Mouse (Mus musculus): ENCODE data around the gene Egfl8. TPM values are rescaled to one million over a fixed set of nuclear protein-coding genes. Genes with fewer than 3 reads are reported as not detected.

Gene Egfl8
- polyA plus RNA-seq, 1 experiment, result 1.1 TPM

DNA sequence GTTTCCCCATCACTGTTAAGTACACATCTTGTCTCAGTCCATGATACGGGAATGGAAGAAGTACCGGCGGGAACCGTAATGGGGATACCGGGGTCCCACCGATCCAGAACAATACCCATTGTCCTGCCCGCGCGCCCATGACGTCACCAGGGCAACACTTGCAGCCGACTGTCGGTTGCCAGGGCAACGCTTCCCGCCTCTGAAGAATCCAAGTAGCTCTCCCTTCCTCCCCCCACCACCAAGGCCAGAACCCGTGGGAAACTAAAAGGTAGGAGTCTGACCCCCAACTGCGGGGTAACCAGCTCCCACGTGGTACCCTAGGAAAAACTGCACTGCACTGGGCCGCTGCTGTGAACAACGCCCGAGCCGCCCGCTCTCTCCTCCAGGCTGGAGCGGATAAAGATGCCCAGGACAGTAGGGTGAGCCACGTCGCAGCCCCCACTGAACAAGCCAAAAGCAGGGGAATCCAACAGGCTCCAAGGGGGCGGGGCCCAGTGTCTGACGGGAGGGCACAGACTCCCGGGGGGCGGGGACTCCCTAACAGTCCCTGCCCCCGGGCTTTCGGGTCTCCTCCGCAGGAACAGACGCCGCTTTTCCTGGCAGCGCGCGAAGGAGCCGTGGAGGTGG lies 28.9 kb downstream of the Egfl8 start:
- Histone ChIP-seq H3K4me1 (ENCODE audit: control insufficient read depth, insufficient read depth, low read length) (peaks cover 11% of the 10 kb centered on the region), H3K4me3 (ENCODE audit: low read depth, low read length) (peak overlapping the region; percentile 71), H3K27me3 (ENCODE audit: control insufficient read depth, insufficient read depth, low read length, poor library complexity, severe bottlenecking) (no peaks in the 10 kb centered on the region), H3K9me3 (replicated peaks; ENCODE audit: control insufficient read depth, insufficient read depth, low read length, poor library complexity, severe bottlenecking) (no peaks in the 10 kb centered on the region), H3K27ac (ENCODE audit: insufficient read depth, low read length) (peak overlapping the region; percentile 68), H3K36me3 (ENCODE audit: control insufficient read depth, insufficient read depth, low read length, poor library complexity, severe bottlenecking) (no peaks in the 10 kb centered on the region), H3K9ac (ENCODE audit: low read depth, poor library complexity, severe bottlenecking) (peak overlapping the region; percentile 80)
- TF ChIP-seq CTCF (IDR thresholded peaks at IDR 0.05; ENCODE audit: low read depth, low read length) (no peak), EP300 (IDR thresholded peaks at IDR 0.05; ENCODE audit: insufficient read depth, low read depth, low read length) (no peak), POLR2A (IDR thresholded peaks at IDR 0.05; ENCODE audit: insufficient read depth, low read length) (peak; percentile 33)

DNA sequence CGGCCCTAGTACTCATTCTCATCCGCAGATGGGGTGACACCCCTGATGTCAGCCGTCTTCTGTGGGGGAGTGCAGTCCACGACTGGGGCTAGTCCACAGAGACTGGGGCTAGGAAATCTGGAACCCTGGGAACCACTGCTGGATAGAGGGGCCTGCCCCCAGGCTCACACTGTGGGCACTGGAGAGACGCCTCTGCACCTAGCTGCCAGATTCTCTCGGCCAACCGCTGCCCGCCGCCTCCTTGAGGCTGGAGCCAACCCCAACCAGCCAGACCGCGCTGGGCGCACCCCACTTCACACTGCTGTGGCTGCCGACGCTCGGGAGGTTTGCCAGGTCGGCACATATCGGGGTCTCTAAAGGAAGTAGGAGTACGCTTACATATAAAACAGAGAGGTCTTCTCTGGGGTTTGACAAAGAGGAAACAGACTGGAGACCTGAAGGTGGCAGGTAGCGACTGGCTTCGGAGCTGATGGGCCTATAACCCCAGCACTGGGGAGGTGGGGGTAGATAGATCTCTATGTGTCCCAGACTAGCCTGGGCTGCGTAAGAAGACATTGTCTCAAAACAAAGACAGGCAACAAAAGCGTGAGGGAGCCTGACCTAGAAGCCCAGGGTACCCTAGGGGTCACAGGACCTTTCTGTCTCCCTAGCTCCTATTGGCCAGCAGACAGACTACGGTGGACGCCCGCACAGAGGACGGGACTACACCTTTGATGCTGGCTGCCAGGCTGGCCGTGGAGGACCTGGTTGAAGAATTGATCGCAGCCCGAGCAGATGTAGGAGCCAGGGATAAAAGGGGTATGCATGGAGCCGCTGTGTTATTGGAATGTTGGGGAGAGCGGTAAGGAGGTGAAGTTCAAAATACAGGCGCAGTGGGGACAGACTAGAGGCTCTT lies 29.6 kb downstream of the Egfl8 start:
- H3K9ac ChIP-seq (ENCODE audit: low read depth, poor library complexity, severe bottlenecking), result peak overlapping the region; percentile 80
- H3K27me3 ChIP-seq (ENCODE audit: control insufficient read depth, insufficient read depth, low read length, poor library complexity, severe bottlenecking), result no peaks in the 10 kb centered on the region
- peaks cover 11% of the 10 kb centered on the region for H3K4me1 ChIP-seq (ENCODE audit: control insufficient read depth, insufficient read depth, low read length)
- TF ChIP-seq POLR2A (IDR thresholded peaks at IDR 0.05; ENCODE audit: insufficient read depth, low read length), result no peak
- no peak for TF ChIP-seq CTCF (IDR thresholded peaks at IDR 0.05; ENCODE audit: low read depth, low read length)
- TF ChIP-seq EP300 (IDR thresholded peaks at IDR 0.05; ENCODE audit: insufficient read depth, low read depth, low read length), result no peak
- H3K4me3 ChIP-seq (ENCODE audit: low read depth, low read length), result peak overlapping the region; percentile 71
- H3K9me3 ChIP-seq (replicated peaks; ENCODE audit: control insufficient read depth, insufficient read depth, low read length, poor library complexity, severe bottlenecking), result no peaks in the 10 kb centered on the region
- peak overlapping the region; percentile 68 for H3K27ac ChIP-seq (ENCODE audit: insufficient read depth, low read length)
- H3K36me3 ChIP-seq (ENCODE audit: control insufficient read depth, insufficient read depth, low read length, poor library complexity, severe bottlenecking), result no peaks in the 10 kb centered on the region

DNA sequence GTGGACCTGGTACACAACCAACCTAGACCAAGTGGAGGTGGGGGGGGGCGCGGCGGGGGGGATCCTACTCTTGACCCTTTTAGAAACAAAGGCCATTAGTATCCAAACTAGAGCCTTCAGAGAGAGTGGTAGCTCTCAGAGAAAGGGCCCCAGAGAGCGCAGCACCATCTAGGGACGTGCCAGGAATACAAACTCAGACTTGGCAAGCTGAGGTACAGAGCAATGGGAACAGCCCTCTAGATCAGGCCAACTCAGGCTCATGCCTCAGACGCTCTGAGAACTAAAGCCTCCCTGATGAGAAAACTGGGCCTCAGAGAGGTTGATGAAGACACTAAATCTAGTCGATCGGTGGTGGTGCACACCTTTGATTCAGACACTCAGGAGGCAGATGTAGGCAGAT lies 30.6 kb downstream of the Egfl8 start:
- Histone ChIP-seq H3K9ac (ENCODE audit: low read depth, poor library complexity, severe bottlenecking) (no peak overlapping the region), H3K27me3 (ENCODE audit: control insufficient read depth, insufficient read depth, low read length, poor library complexity, severe bottlenecking) (no peaks in the 10 kb centered on the region), H3K27ac (ENCODE audit: insufficient read depth, low read length) (no peak overlapping the region), H3K4me1 (ENCODE audit: control insufficient read depth, insufficient read depth, low read length) (peaks cover 6% of the 10 kb centered on the region), H3K9me3 (replicated peaks; ENCODE audit: control insufficient read depth, insufficient read depth, low read length, poor library complexity, severe bottlenecking) (no peaks in the 10 kb centered on the region), H3K36me3 (ENCODE audit: control insufficient read depth, insufficient read depth, low read length, poor library complexity, severe bottlenecking) (no peaks in the 10 kb centered on the region), H3K4me3 (ENCODE audit: low read depth, low read length) (no peak overlapping the region)
- TF ChIP-seq POLR2A (IDR thresholded peaks at IDR 0.05; ENCODE audit: insufficient read depth, low read length) (no peak), EP300 (IDR thresholded peaks at IDR 0.05; ENCODE audit: insufficient read depth, low read depth, low read length) (no peak), CTCF (IDR thresholded peaks at IDR 0.05; ENCODE audit: low read depth, low read length) (no peak)

DNA sequence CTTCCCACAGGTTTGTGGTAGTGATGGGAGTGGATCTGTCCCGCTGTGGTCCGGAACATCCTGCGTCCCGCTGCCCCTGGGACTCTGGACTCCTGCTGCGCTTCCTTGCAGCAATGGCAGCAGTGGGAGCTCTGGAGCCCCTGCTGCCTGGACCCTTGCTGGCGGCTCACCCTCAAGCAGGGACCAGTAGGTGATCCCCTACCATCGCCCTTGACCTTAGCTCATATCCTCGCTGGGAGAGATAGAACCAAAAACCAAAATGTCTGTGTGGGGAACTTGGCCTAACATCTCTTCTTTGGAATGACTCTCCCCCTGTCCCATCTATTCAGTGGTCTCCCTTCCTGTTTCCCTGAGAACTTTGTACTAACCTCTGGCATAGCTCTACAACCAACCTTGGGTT lies 32.0 kb downstream of the Egfl8 start:
- Histone ChIP-seq H3K27ac (ENCODE audit: insufficient read depth, low read length) (no peak overlapping the region), H3K9me3 (replicated peaks; ENCODE audit: control insufficient read depth, insufficient read depth, low read length, poor library complexity, severe bottlenecking) (no peaks in the 10 kb centered on the region), H3K4me1 (ENCODE audit: control insufficient read depth, insufficient read depth, low read length) (peaks cover 4% of the 10 kb centered on the region), H3K36me3 (ENCODE audit: control insufficient read depth, insufficient read depth, low read length, poor library complexity, severe bottlenecking) (no peaks in the 10 kb centered on the region), H3K27me3 (ENCODE audit: control insufficient read depth, insufficient read depth, low read length, poor library complexity, severe bottlenecking) (no peaks in the 10 kb centered on the region), H3K9ac (ENCODE audit: low read depth, poor library complexity, severe bottlenecking) (no peak overlapping the region), H3K4me3 (ENCODE audit: low read depth, low read length) (no peak overlapping the region)
- TF ChIP-seq CTCF (IDR thresholded peaks at IDR 0.05; ENCODE audit: low read depth, low read length), result no peak
- no peak for TF ChIP-seq EP300 (IDR thresholded peaks at IDR 0.05; ENCODE audit: insufficient read depth, low read depth, low read length)
- TF ChIP-seq POLR2A (IDR thresholded peaks at IDR 0.05; ENCODE audit: insufficient read depth, low read length), result no peak

DNA sequence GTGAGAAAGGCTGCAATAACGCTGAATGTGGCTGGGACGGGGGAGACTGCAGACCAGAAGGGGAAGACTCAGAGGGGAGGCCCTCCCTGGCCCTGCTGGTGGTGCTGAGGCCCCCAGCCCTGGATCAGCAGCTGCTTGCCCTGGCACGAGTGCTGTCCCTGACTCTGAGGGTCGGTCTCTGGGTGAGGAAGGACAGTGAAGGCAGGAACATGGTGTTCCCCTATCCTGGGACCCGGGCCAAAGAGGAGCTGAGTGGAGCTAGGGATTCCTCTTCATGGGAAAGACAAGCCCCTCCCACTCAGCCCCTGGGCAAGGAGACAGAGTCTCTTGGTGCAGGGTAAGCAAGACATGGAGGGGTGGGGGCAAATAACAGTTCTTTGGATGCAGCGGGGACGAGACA lies 32.4 kb downstream of the Egfl8 start:
- H3K9ac ChIP-seq (ENCODE audit: low read depth, poor library complexity, severe bottlenecking), result no peak overlapping the region
- H3K36me3 ChIP-seq (ENCODE audit: control insufficient read depth, insufficient read depth, low read length, poor library complexity, severe bottlenecking), result no peaks in the 10 kb centered on the region
- H3K9me3 ChIP-seq (replicated peaks; ENCODE audit: control insufficient read depth, insufficient read depth, low read length, poor library complexity, severe bottlenecking), result no peaks in the 10 kb centered on the region
- H3K4me3 ChIP-seq (ENCODE audit: low read depth, low read length), result no peak overlapping the region
- TF ChIP-seq CTCF (IDR thresholded peaks at IDR 0.05; ENCODE audit: low read depth, low read length) (no peak), EP300 (IDR thresholded peaks at IDR 0.05; ENCODE audit: insufficient read depth, low read depth, low read length) (no peak), POLR2A (IDR thresholded peaks at IDR 0.05; ENCODE audit: insufficient read depth, low read length) (no peak)
- no peak overlapping the region for H3K27ac ChIP-seq (ENCODE audit: insufficient read depth, low read length)
- H3K27me3 ChIP-seq (ENCODE audit: control insufficient read depth, insufficient read depth, low read length, poor library complexity, severe bottlenecking), result no peaks in the 10 kb centered on the region
- H3K4me1 ChIP-seq (ENCODE audit: control insufficient read depth, insufficient read depth, low read length), result peaks cover 2% of the 10 kb centered on the region

DNA sequence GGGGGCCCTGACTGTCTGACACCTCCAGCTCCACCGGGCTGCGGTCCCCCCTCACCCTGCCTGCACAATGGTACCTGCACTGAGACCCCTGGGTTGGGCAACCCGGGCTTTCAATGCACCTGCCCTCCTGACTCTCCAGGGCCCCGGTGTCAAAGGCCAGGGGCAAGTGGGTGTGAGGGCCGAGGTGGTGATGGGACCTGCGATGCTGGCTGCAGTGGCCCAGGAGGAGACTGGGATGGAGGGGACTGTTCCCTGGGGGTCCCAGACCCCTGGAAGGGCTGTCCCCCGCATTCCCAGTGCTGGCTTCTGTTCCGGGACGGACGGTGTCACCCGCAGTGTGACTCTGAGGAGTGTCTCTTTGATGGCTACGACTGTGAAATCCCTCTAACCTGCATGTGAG lies 33.2 kb downstream of the Egfl8 start:
- no peak overlapping the region for H3K4me3 ChIP-seq (ENCODE audit: low read depth, low read length)
- H3K27me3 ChIP-seq (ENCODE audit: control insufficient read depth, insufficient read depth, low read length, poor library complexity, severe bottlenecking), result no peaks in the 10 kb centered on the region
- no peak overlapping the region for H3K27ac ChIP-seq (ENCODE audit: insufficient read depth, low read length)
- TF ChIP-seq CTCF (IDR thresholded peaks at IDR 0.05; ENCODE audit: low read depth, low read length) (no peak), POLR2A (IDR thresholded peaks at IDR 0.05; ENCODE audit: insufficient read depth, low read length) (no peak), EP300 (IDR thresholded peaks at IDR 0.05; ENCODE audit: insufficient read depth, low read depth, low read length) (no peak)
- no peak overlapping the region for H3K9ac ChIP-seq (ENCODE audit: low read depth, poor library complexity, severe bottlenecking)
- H3K9me3 ChIP-seq (replicated peaks; ENCODE audit: control insufficient read depth, insufficient read depth, low read length, poor library complexity, severe bottlenecking), result no peaks in the 10 kb centered on the region
- no peaks in the 10 kb centered on the region for H3K4me1 ChIP-seq (ENCODE audit: control insufficient read depth, insufficient read depth, low read length)
- no peaks in the 10 kb centered on the region for H3K36me3 ChIP-seq (ENCODE audit: control insufficient read depth, insufficient read depth, low read length, poor library complexity, severe bottlenecking)
